Mouse (Mus musculus) cortical plate, adult 2 months (tissue): ENCODE results near the gene Nelfe. TPM values are rescaled to one million over a fixed set of nuclear protein-coding genes. Genes with fewer than 3 reads are reported as not detected.

Experiments used
- H3K27ac ChIP-seq: fragments of 200-500 bp; 2 replicates; pipeline ENCODE4 v1.5.1; 2012; ENCODE audit warnings: low read length, control low read depth, inconsistent platforms; ENCODE audit not compliant: insufficient read depth
- H3K4me1 ChIP-seq: fragments of 200-500 bp; 2 replicates; pipeline ENCODE4 v1.6.1; 2011; ENCODE audit warnings: low read length; ENCODE audit not compliant: control insufficient read depth, insufficient read depth
- H3K4me3 ChIP-seq: fragments of 200-500 bp; 2 replicates; pipeline ENCODE4 v1.5.1; 2011; ENCODE audit warnings: mild to moderate bottlenecking, low read length, control low read depth; ENCODE audit not compliant: insufficient read depth
- CTCF ChIP-seq: fragments of 200-500 bp; IDR thresholded peaks from 2 replicates; pipeline ENCODE4 v1.5.1; 2011; ENCODE audit warnings: mild to moderate bottlenecking, control low read depth, low read length; ENCODE audit not compliant: insufficient read depth; ENCODE audit errors: extremely low read depth
- POLR2A ChIP-seq: fragments of 200-500 bp; IDR thresholded peaks from 2 replicates; pipeline ENCODE4 v1.6.1; 2011; ENCODE audit warnings: mild to moderate bottlenecking, low read length, control low read depth; ENCODE audit not compliant: insufficient read depth; ENCODE audit errors: extremely low read depth
- polyA plus RNA-seq: library from polyadenylated mRNA; depleted of rRNA; stranded (reverse); fragments of >200 nt; gene quantifications from 2 replicates; pipeline ENCODE4 v1.2.3, GENCODE M21; 2012

Gene Nelfe
- polyA plus RNA-seq, 1 experiment: 56.3 TPM

- H3K4me3 ChIP-seq: no peak overlapping the region
- peaks cover 3% of the 10 kb centered on the region; the same call in 1 of the 2 replicates for H3K4me1 ChIP-seq
- TF ChIP-seq CTCF (no peak), POLR2A (no peak)
- no peak overlapping the region for H3K27ac ChIP-seq
Measured at GRCm38 (mm10) chr17:34844884-34845283, 5.3 kb upstream of the Nelfe start.

- TF ChIP-seq CTCF: no peak
- TF ChIP-seq POLR2A: no peak
- H3K4me3 ChIP-seq: no peak overlapping the region
- H3K27ac ChIP-seq: no peak overlapping the region
- peaks cover 7% of the 10 kb centered on the region; the same call in 1 of the 2 replicates for H3K4me1 ChIP-seq
Measured at GRCm38 (mm10) chr17:34847192-34847591, 3.0 kb upstream of the Nelfe start.

- H3K27ac ChIP-seq: no peak overlapping the region
- H3K4me3 ChIP-seq: no peak overlapping the region
- no peak for TF ChIP-seq CTCF
- no peak for TF ChIP-seq POLR2A
- H3K4me1 ChIP-seq: peaks cover 7% of the 10 kb centered on the region; the same call in 1 of the 2 replicates
Measured at GRCm38 (mm10) chr17:34847615-34848014, 2.6 kb upstream of the Nelfe start.

- H3K4me1 ChIP-seq: peaks cover 7% of the 10 kb centered on the region; the same call in 1 of the 2 replicates
- TF ChIP-seq CTCF (no peak), POLR2A (no peak)
- H3K4me3 ChIP-seq: peak overlapping the region; percentile 88
- no peak overlapping the region for H3K27ac ChIP-seq
Measured at GRCm38 (mm10) chr17:34850517-34851125, 430 bp downstream of the Nelfe start.

GRCm38 (mm10) chr17:34853511-34853910 is 3.3 kb downstream of the Nelfe start:
- Histone ChIP-seq H3K4me1 (peaks cover 7% of the 10 kb centered on the region; the same call in 1 of the 2 replicates), H3K27ac (no peak overlapping the region), H3K4me3 (no peak overlapping the region)
- TF ChIP-seq CTCF: no peak
- no peak for TF ChIP-seq POLR2A

GRCm38 (mm10) chr17:34854761-34855160 is 4.6 kb downstream of the Nelfe start:
- Histone ChIP-seq H3K4me3 (no peak overlapping the region), H3K27ac (no peak overlapping the region), H3K4me1 (peaks cover 4% of the 10 kb centered on the region; the same call in 1 of the 2 replicates)
- TF ChIP-seq CTCF: no peak
- no peak for TF ChIP-seq POLR2A

- no peak overlapping the region for H3K4me3 ChIP-seq
Measured at GRCm38 (mm10) chr17:34855825-34856224, 5.6 kb downstream of the Nelfe start.

GRCm38 (mm10) chr17:34858670-34859069 is 8.5 kb downstream of the Nelfe start:
- TF ChIP-seq POLR2A (no peak), CTCF (no peak)
- Histone ChIP-seq H3K27ac (no peak overlapping the region), H3K4me3 (no peak overlapping the region), H3K4me1 (no peaks in the 10 kb centered on the region)

More at GRCm38 (mm10) chr17:34855825-34856224, 5.6 kb downstream of the Nelfe start:
- Histone ChIP-seq H3K4me1 (peaks cover 4% of the 10 kb centered on the region; the same call in 1 of the 2 replicates), H3K27ac (no peak overlapping the region)
- no peak for TF ChIP-seq POLR2A
- peak; percentile 60 for TF ChIP-seq CTCF

GRCm38 (mm10) chr17:34860514-34860913 is 10.3 kb downstream of the Nelfe start:
- Histone ChIP-seq H3K4me1 (no peaks in the 10 kb centered on the region), H3K27ac (no peak overlapping the region), H3K4me3 (no peak overlapping the region)
- TF ChIP-seq POLR2A (no peak), CTCF (no peak)

- H3K4me1 ChIP-seq: no peaks in the 10 kb centered on the region
- TF ChIP-seq CTCF: no peak
- TF ChIP-seq POLR2A: no peak
- H3K27ac ChIP-seq: no peak overlapping the region
- no peak overlapping the region for H3K4me3 ChIP-seq
Measured at GRCm38 (mm10) chr17:34861704-34862415, 11.7 kb downstream of the Nelfe start.
